Mouse (Mus musculus) thymus, adult 2 months (tissue): ENCODE measurements around the gene Smyd5. TPM values are rescaled to one million over a fixed set of nuclear protein-coding genes. Genes with fewer than 3 reads are reported as not detected.
A peak's percentile ranks its signal among the peaks of the same experiment; 100 is the strongest.
"Not testable (repeated sequence)": the region's sequence is repeated elsewhere in the genome, so short reads cannot be mapped to it uniquely, and the experiment has no call there.

ENCODE experiments used
- DNase-seq: peaks from one replicate; pipeline ENCODE4 v3.0.0; 2021
- H3K27ac ChIP-seq: fragments of 200-500 bp; 2 replicates; pipeline ENCODE4 v1.5.1; 2012; ENCODE audit warnings: low read length, control low read depth; ENCODE audit not compliant: control insufficient read depth, insufficient read depth
- H3K27me3 ChIP-seq: fragments of 200-500 bp; 2 replicates; pipeline ENCODE4 v1.6.1; 2012; ENCODE audit warnings: mild to moderate bottlenecking, low read length, moderate library complexity, mixed read lengths; ENCODE audit not compliant: control insufficient read depth, insufficient read depth
- H3K36me3 ChIP-seq: fragments of 200-500 bp; 2 replicates; pipeline ENCODE4 v1.6.1; 2012; ENCODE audit warnings: mild to moderate bottlenecking, low read length, moderate library complexity; ENCODE audit not compliant: control insufficient read depth, insufficient read depth
- H3K4me1 ChIP-seq: fragments of 200-500 bp; replicated peaks from 2 replicates; pipeline ENCODE4 v1.6.1; 2012; ENCODE audit warnings: low read length; ENCODE audit not compliant: control insufficient read depth, insufficient read depth
- H3K4me3 ChIP-seq: fragments of 200-500 bp; 2 replicates; pipeline ENCODE4 v1.5.1; 2012; ENCODE audit warnings: mild to moderate bottlenecking, low read length, control low read depth, moderate library complexity; ENCODE audit not compliant: control insufficient read depth, insufficient read depth
- CTCF ChIP-seq: fragments of 200-500 bp; IDR thresholded peaks from 2 replicates; pipeline ENCODE4 v1.5.1; 2012; ENCODE audit warnings: mild to moderate bottlenecking, control low read depth, low read length, moderate library complexity, borderline replicate concordance; ENCODE audit not compliant: control insufficient read depth, poor library complexity, insufficient read depth; ENCODE audit errors: extremely low read depth
- POLR2A ChIP-seq: fragments of 200-500 bp; IDR thresholded peaks from 2 replicates; pipeline ENCODE4 v1.6.1; 2012; ENCODE audit warnings: mild to moderate bottlenecking, low read length, control low read depth, moderate library complexity; ENCODE audit not compliant: control insufficient read depth, poor library complexity, insufficient read depth; ENCODE audit errors: extremely low read depth
- WGBS: fragments of 180-500 bp; shearing (Covaris S2); methylation state at CpG from one replicate; pipeline ENCODE4 v1.1.7; 2018; 5-methylcytosine and 5-hydroxymethylcytosine counted together
- polyA plus RNA-seq: library from polyadenylated mRNA; depleted of rRNA; stranded (reverse); fragments of >200 nt; gene quantifications from 2 replicates; pipeline ENCODE4 v1.2.3, GENCODE M21; 2012

Smyd5 gene
- polyA plus RNA-seq, 1 experiment, result 30.0 TPM

- DNase-seq, result no peak
- H3K36me3 ChIP-seq, result no peaks in the 10 kb centered on the region
- TF ChIP-seq POLR2A, result no peak
- no peak for TF ChIP-seq CTCF
These were observed 12.6 kb downstream of the Smyd5 start for GRCm38 (mm10) chr6:85444266-85444965.

GRCm38 (mm10) chr6:85445286-85445685, 13.5 kb downstream of the Smyd5 start:
- DNase-seq, result no peak
- WGBS, result 97% methylated on average over 5 of the region's 5 CpGs
- no peaks in the 10 kb centered on the region for H3K36me3 ChIP-seq
- H3K4me3 ChIP-seq, result no peak overlapping the region
- no peaks in the 10 kb centered on the region for H3K27me3 ChIP-seq
- no peaks in the 10 kb centered on the region for H3K4me1 ChIP-seq
- no peak overlapping the region for H3K27ac ChIP-seq
- no peak for TF ChIP-seq POLR2A
- TF ChIP-seq CTCF, result no peak

More at GRCm38 (mm10) chr6:85444266-85444965, 12.6 kb downstream of the Smyd5 start:
- 91% methylated on average over 8 of the region's 8 CpGs for WGBS
- Histone ChIP-seq H3K4me1 (no peaks in the 10 kb centered on the region), H3K27me3 (no peaks in the 10 kb centered on the region), H3K4me3 (no peak overlapping the region), H3K27ac (no peak overlapping the region)

- Histone ChIP-seq H3K27ac (no peak overlapping the region), H3K27me3 (no peaks in the 10 kb centered on the region), H3K4me1 (peaks cover 4% of the 10 kb centered on the region; the same call in 1 of the 2 replicates), H3K36me3 (no peaks in the 10 kb centered on the region), H3K4me3 (no peak overlapping the region)
- no peak for DNase-seq
- TF ChIP-seq CTCF, result no peak
- WGBS, result 93% methylated on average over 6 of the region's 6 CpGs
These were observed 15.6 kb downstream of the Smyd5 start for GRCm38 (mm10) chr6:85447351-85447750.

GRCm38 (mm10) chr6:85450140-85450539, 18.4 kb downstream of the Smyd5 start:
- WGBS, result 85% methylated on average over 1 of the region's 1 CpGs
- H3K4me3 ChIP-seq, H3K27me3 ChIP-seq, H3K4me1 ChIP-seq, DNase-seq, H3K36me3 ChIP-seq, H3K27ac ChIP-seq: not testable (repeated sequence)

GRCm38 (mm10) chr6:85450697-85451663, 19.2 kb downstream of the Smyd5 start, which contains the start of gene Cct7:
Gene Cct7 (plus strand): TSS chr6:85451514.
- DNase-seq, result peak; percentile 98
- TF ChIP-seq POLR2A, result peak; percentile 79
- peak; percentile 66; the same call in 1 of the 2 replicates for TF ChIP-seq CTCF
- peak within 1 kb of the TSS; percentile 82 for H3K4me3 ChIP-seq
- H3K4me1 ChIP-seq, result peaks cover 9% of the 10 kb centered on the region
- WGBS, result 2% methylated on average over 90 of the region's 96 CpGs
- H3K27ac ChIP-seq, result peak within 1 kb of the TSS; percentile 74
- H3K36me3 ChIP-seq, result no peaks in the 10 kb centered on the region
- H3K27me3 ChIP-seq, result no peaks in the 10 kb centered on the region

- Histone ChIP-seq H3K27ac (peak within 1 kb of the TSS; percentile 74), H3K4me1 (peaks cover 9% of the 10 kb centered on the region), H3K27me3 (no peaks in the 10 kb centered on the region), H3K4me3 (peak within 1 kb of the TSS; percentile 82), H3K36me3 (no peaks in the 10 kb centered on the region)
- DNase-seq, result peak; percentile 97
- under 1% methylated on average over 54 of the region's 54 CpGs for WGBS
- TF ChIP-seq CTCF (no peak), POLR2A (peak; percentile 54)
These were observed 20.0 kb downstream of the Smyd5 start, which contains the start of gene Pradc1 for GRCm38 (mm10) chr6:85451664-85452410. Gene Pradc1 (minus strand): TSS chr6:85451970.
